Mouse (Mus musculus) embryonic fibroblast, embryonic 13.5 days (primary cell): ENCODE data around the gene Ints5.

Source experiments
- CTCF ChIP-seq: IDR thresholded peaks from 2 replicates; pipeline ENCODE4 v1.5.1; 2011; ENCODE audit warnings: mild to moderate bottlenecking, control low read depth, low read length, moderate library complexity, borderline replicate concordance; ENCODE audit not compliant: insufficient read depth
- POLR2A ChIP-seq: IDR thresholded peaks from 2 replicates; pipeline ENCODE4 v1.6.1; 2011; ENCODE audit warnings: low read depth, mild to moderate bottlenecking, control low read depth, low read length, moderate library complexity

DNA sequence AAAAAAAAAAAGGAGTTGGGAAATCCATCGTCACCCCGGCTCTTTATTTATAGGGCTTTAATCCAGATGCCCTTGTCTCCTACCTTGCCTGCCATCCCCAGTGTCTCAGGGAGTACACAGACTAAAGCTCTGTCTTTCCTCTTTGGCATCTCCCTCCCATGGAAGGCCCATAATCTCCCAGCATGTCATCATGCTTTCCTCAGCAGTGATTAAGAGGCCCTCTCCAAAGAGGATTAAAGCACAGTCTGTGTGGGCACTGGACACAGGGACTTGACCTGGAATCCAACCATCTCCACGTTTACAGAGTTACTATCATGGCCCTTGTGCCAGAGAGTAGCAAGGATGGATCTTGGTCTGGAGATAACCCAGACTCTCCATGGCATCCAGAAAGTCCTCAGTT, 9.2 kb upstream of the Ints5 start, which contains the start of the genes Lbhd1 and Gm49403:
- no peak for TF ChIP-seq POLR2A
- no peak for TF ChIP-seq CTCF
